Mouse (Mus musculus): ENCODE results near the gene Zyx. TPM values are rescaled to one million over a fixed set of nuclear protein-coding genes. Genes with fewer than 3 reads are reported as not detected.

Zyx gene
- polyA plus RNA-seq (2012; ENCODE audit: insufficient read depth, insufficient read length, missing spikeins): 16.2 and 22.0 TPM in 2 replicates

- Histone ChIP-seq H3K4me3 (ENCODE audit: insufficient read depth, low read depth, low read length) (peak within 1 kb of the TSS; percentile 84), H3K27ac (replicated peaks; ENCODE audit: low read depth, low read length) (peak within 1 kb of the TSS; percentile 92), H3K4me1 (ENCODE audit: control insufficient read depth, insufficient read depth, insufficient read length, low read length) (peaks cover 16% of the 10 kb centered on the region)
Observed at GRCm38 (mm10) chr6:42349426-42350020, at the start of gene Zyx. Gene Zyx (plus strand): TSS chr6:42349630.

DNA sequence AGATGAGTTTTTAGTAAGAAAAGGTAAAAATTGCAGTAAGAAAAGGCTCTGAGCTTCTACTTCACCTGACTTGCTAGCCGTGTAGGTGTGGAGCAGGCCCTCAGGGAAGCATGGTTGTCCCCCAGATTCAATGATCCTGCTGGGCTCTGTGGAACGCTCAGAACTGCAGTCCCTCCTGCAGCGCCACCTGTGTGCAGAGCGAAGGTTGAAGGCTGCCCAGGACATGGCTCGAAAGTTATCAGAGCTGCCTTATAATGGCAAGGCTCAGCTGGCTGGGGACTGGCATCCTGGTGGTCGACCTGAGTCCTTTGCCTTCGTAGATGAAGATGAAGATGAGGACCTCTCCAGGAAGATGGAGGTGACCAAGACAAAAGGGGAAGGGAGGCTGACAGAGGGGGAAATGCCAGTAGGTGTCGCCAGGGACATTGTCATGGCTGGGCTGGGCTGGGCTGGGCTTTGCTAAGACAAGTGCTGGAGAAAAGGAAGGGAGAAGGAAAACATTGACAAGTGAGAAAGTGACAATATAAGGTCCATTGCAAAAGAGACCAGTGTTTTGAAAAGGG, 39.5 kb upstream of the Zyx start:
- Histone ChIP-seq H3K4me1 (ENCODE audit: control insufficient read depth, insufficient read depth, insufficient read length, low read length) (no peaks in the 10 kb centered on the region), H3K27ac (replicated peaks; ENCODE audit: low read depth, low read length) (no peak overlapping the region), H3K4me3 (ENCODE audit: insufficient read depth, low read depth, low read length) (no peak overlapping the region)

DNA sequence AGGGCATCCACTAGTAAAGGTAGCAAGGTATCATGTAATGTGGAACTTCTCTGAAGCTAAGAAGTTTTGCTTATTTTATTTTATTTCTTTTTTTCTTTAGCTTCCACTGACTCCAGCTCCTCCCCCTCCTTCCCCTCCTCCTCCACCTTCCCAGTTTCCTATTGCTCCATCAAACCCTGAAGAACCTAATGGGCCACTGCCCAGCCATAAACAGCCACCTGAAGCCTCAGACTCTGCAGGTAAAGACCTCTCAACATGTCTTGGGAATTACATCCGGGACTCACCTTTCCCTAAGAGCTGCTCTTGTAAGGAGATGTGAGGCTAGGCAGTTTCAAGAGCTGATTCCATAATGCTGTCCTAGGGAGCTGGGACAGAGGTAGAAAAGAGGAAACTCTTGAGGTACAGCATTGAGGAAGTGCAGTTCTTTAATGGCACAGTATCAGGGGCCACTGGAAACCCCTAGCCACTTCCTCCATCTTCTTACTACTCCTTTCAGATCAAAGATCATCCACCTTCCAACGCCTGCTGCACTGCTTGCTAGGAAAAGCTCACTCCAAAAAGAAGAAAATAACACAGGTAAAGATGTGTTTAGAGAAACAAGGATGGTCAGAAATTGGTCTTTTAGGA, 38.9 kb upstream of the Zyx start:
- Histone ChIP-seq H3K27ac (replicated peaks; ENCODE audit: low read depth, low read length) (no peak overlapping the region), H3K4me3 (ENCODE audit: insufficient read depth, low read depth, low read length) (no peak overlapping the region), H3K4me1 (ENCODE audit: control insufficient read depth, insufficient read depth, insufficient read length, low read length) (no peaks in the 10 kb centered on the region)

DNA sequence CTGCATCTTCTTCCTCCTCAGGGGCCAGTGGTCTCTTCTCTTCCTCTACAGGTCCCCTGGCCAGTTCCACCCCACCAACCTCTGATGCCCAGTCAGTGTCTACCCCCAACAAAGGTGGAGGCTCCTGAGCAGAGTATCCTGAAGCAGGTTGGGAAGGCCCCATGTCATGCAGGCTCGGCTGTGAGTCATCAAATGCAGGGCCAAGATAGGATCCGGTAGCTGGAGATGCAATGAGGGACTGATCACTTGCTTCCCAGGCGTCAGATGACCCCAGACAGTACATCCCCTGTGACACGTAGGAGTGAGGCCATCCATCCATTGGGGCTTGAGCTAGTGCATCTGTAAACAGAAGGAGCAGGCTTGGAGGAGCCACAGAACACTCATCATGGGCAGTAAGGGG, 31.1 kb upstream of the Zyx start:
- no peaks in the 10 kb centered on the region for H3K4me1 ChIP-seq (ENCODE audit: control insufficient read depth, insufficient read depth, insufficient read length, low read length)
- H3K27ac ChIP-seq (replicated peaks; ENCODE audit: low read depth, low read length): no peak overlapping the region

GRCm38 (mm10) chr6:42323371-42324066, 25.9 kb upstream of the Zyx start:
- Histone ChIP-seq H3K4me3 (ENCODE audit: insufficient read depth, low read depth, low read length) (peak overlapping the region; percentile 54), H3K4me1 (ENCODE audit: control insufficient read depth, insufficient read depth, insufficient read length, low read length) (no peaks in the 10 kb centered on the region; the same call in 1 of the 2 replicates), H3K27ac (replicated peaks; ENCODE audit: low read depth, low read length) (no peak overlapping the region)

More for the DNA sequence above, 31.1 kb upstream of the Zyx start:
- H3K4me3 ChIP-seq (ENCODE audit: insufficient read depth, low read depth, low read length): no peak overlapping the region

DNA sequence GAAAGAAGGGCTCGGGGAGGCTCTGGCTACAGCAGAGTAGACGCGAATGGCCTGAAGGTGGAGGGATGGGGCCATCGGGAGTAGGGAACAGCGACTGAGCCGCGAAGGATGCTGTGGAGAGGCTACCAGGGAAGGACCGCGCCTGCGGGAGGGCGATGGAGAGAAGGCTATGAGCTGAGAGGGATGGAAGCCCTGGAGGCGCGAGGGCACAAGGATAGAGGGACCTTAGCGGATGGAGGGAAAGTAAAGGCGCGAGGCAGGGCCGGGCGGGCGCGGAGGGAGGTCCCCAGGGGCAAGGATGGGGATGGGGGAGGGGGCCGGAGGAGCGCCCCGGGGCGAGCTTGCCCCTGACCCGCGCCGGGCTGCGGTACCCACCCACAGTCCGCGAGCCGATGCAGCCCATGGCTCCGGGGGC, 25.4 kb upstream of the Zyx start:
- no peaks in the 10 kb centered on the region; the same call in 1 of the 2 replicates for H3K4me1 ChIP-seq (ENCODE audit: control insufficient read depth, insufficient read depth, insufficient read length, low read length)
- H3K27ac ChIP-seq (replicated peaks; ENCODE audit: low read depth, low read length): no peak overlapping the region
- peak overlapping the region; percentile 54 for H3K4me3 ChIP-seq (ENCODE audit: insufficient read depth, low read depth, low read length)

DNA sequence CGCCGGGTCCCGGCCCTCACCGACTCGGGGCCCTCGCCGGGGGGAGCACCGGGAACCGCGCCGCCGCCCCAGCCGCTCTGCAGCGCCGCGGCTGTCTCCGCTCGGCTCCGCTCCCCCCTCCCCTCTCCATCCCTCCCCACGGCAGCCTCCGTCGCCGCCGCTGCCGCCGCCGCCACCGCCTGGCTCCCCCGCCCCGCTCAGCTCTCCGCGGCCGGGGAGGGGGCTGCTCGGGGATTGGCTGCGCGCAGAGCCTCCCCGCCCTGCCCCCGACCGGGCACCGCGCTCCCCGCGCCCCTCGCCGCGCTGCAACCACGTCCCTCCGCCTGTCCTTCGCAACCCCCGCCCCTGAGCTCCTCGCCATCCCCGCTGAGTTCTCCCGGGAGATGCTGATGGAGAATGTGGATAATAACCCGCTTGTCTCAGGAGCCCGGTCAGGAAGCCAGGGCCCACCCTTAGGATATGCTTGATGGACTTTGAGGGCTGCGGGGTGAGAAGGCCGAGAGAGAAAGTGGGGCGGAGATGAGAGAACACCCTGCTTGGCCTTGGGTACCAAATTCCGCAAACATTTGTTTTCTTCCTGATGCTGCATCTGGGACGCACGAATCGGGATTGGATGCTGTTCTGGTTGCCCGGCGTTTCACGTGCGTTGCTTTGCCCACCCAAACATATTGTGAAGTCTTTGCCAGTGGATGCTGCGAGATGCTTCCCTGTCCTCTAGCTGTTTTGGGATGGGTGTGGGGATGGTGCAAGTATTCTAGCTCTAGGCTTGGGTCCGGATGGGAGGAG, 24.8 kb upstream of the Zyx start, which contains the start of gene Fam131b:
Fam131b (minus strand) TSS at position 162 of the 786 bp plus-strand sequence.
- Histone ChIP-seq H3K4me3 (ENCODE audit: insufficient read depth, low read depth, low read length) (peak within 1 kb of the TSS; percentile 54), H3K4me1 (ENCODE audit: control insufficient read depth, insufficient read depth, insufficient read length, low read length) (no peaks in the 10 kb centered on the region; the same call in 1 of the 2 replicates), H3K27ac (replicated peaks; ENCODE audit: low read depth, low read length) (no peak within 1 kb of the TSS)

- Histone ChIP-seq H3K4me3 (ENCODE audit: insufficient read depth, low read depth, low read length) (peak overlapping the region; percentile 54), H3K27ac (replicated peaks; ENCODE audit: low read depth, low read length) (no peak overlapping the region), H3K4me1 (ENCODE audit: control insufficient read depth, insufficient read depth, insufficient read length, low read length) (no peaks in the 10 kb centered on the region; the same call in 1 of the 2 replicates)
Observed at GRCm38 (mm10) chr6:42325268-42325609, 24.2 kb upstream of the Zyx start.

- no peak overlapping the region for H3K4me3 ChIP-seq (ENCODE audit: insufficient read depth, low read depth, low read length)
- no peaks in the 10 kb centered on the region; the same call in 1 of the 2 replicates for H3K4me1 ChIP-seq (ENCODE audit: control insufficient read depth, insufficient read depth, insufficient read length, low read length)
- H3K27ac ChIP-seq (replicated peaks; ENCODE audit: low read depth, low read length): no peak overlapping the region
Observed at GRCm38 (mm10) chr6:42326509-42326908, 22.9 kb upstream of the Zyx start.

GRCm38 (mm10) chr6:42328757-42329156, 20.7 kb upstream of the Zyx start:
- Histone ChIP-seq H3K4me1 (ENCODE audit: control insufficient read depth, insufficient read depth, insufficient read length, low read length) (no peaks in the 10 kb centered on the region; the same call in 1 of the 2 replicates), H3K4me3 (ENCODE audit: insufficient read depth, low read depth, low read length) (no peak overlapping the region), H3K27ac (replicated peaks; ENCODE audit: low read depth, low read length) (no peak overlapping the region)

DNA sequence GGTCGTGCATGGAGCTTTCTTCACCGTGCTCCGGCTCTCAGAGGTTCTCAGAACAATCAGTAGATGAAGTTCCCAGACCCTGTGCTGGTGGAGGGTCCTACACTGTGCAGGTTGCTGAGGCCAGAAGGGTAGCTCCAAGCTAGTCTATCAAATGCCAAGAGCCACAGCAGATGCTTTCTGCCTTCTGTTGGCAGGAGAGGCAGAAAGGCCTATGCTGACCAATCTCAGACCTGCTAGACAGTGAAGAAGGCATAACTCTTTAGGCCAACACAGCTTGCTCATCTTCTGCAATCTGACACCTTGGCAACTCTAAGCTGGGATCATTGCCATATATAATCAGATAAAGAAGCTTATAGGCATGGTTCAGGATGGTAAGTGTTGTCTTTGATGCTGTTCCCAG, 19.2 kb upstream of the Zyx start:
- Histone ChIP-seq H3K27ac (replicated peaks; ENCODE audit: low read depth, low read length) (no peak overlapping the region), H3K4me1 (ENCODE audit: control insufficient read depth, insufficient read depth, insufficient read length, low read length) (no peaks in the 10 kb centered on the region), H3K4me3 (ENCODE audit: insufficient read depth, low read depth, low read length) (no peak overlapping the region)

GRCm38 (mm10) chr6:42330946-42331345, 18.5 kb upstream of the Zyx start:
- H3K4me1 ChIP-seq (ENCODE audit: control insufficient read depth, insufficient read depth, insufficient read length, low read length): no peaks in the 10 kb centered on the region
- no peak overlapping the region for H3K4me3 ChIP-seq (ENCODE audit: insufficient read depth, low read depth, low read length)
- no peak overlapping the region for H3K27ac ChIP-seq (replicated peaks; ENCODE audit: low read depth, low read length)

DNA sequence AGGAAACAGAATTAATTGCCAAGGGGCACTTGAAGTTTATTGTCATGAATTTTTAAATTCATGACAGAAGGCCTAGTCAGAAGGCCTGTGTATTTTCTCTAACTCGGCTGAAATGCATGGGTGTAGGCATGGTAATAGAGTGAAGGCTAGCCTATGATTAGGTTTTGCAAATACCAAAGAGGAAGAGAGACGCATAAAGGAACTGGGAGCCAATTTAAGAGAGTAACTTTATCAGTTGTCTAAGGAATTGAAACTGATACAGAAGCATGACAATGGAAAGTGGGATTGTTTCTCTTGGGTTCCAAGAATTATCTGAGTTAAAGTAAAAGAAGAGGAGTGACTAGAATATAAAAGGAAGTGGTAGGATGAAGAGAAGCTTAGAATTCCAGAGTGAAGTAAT, 10.2 kb upstream of the Zyx start:
- Histone ChIP-seq H3K4me1 (ENCODE audit: control insufficient read depth, insufficient read depth, insufficient read length, low read length) (no peaks in the 10 kb centered on the region), H3K27ac (replicated peaks; ENCODE audit: low read depth, low read length) (no peak overlapping the region), H3K4me3 (ENCODE audit: insufficient read depth, low read depth, low read length) (no peak overlapping the region)

- Histone ChIP-seq H3K4me1 (ENCODE audit: control insufficient read depth, insufficient read depth, insufficient read length, low read length) (no peaks in the 10 kb centered on the region), H3K4me3 (ENCODE audit: insufficient read depth, low read depth, low read length) (no peak overlapping the region), H3K27ac (replicated peaks; ENCODE audit: low read depth, low read length) (no peak overlapping the region)
Observed at GRCm38 (mm10) chr6:42339981-42340380, 9.4 kb upstream of the Zyx start.

- Histone ChIP-seq H3K4me3 (ENCODE audit: insufficient read depth, low read depth, low read length) (no peak overlapping the region), H3K4me1 (ENCODE audit: control insufficient read depth, insufficient read depth, insufficient read length, low read length) (no peaks in the 10 kb centered on the region), H3K27ac (replicated peaks; ENCODE audit: low read depth, low read length) (no peak overlapping the region)
Observed at GRCm38 (mm10) chr6:42342171-42342570, 7.3 kb upstream of the Zyx start.

All from brown adipose tissue, adult 24 weeks (tissue).